ENCODE assay signal across 8 mouse cellular contexts in the genomic region with DNA sequence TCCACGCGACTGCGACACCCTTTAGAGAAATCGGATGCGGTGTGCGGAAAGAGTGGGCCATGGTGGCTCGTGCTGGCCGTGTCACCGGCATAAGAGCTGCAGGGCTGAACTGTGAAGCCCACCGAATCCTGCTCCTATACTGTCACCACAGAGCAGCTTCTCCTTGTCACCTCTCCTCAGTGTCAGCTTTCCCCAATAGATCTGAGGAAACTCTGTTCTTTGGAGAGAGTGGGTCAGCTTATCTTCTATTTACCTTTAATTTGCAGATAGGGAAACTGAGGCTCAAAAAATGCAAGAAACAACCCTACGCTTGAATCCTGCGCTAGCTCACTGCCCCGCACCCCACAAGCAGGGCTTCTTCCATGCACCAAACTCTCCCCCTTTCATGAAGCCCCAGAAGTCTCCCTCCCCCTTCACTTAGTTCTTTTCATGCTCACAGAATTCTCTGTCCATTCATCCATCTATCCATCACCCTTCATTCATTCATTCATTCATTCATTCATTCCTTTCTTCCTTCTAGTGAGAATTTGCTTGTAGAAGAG. TPM values are rescaled to one million over a fixed set of nuclear protein-coding genes. Genes with fewer than 3 reads are reported as not detected.
DNase-seq lines count a peak whose midpoint lies in the region; ATAC-seq and TF ChIP-seq lines count a peak whose summit lies in the region.

No protein-coding gene starts in this region.

- no peaks in the 10 kb centered on the region; the same call in 1 of the 2 replicates for H3K9me3 ChIP-seq in lung, embryonic 14.5 days (ENCODE audit: low read depth, low read length)
- no peaks in the 10 kb centered on the region for H3K9me3 ChIP-seq in embryonic facial prominence, embryonic 12.5 days
- no peaks in the 10 kb centered on the region for H3K9me3 ChIP-seq in intestine, embryonic 15.5 days
- no peaks in the 10 kb centered on the region for H3K9me3 ChIP-seq in neural tube, embryonic 12.5 days

- H3K9ac ChIP-seq in lung, embryonic 14.5 days = peak overlapping the region; percentile 91
- H3K9ac ChIP-seq in embryonic facial prominence, embryonic 12.5 days = peak overlapping the region; percentile 98
- H3K9ac ChIP-seq in intestine, embryonic 15.5 days = peak overlapping the region; percentile 91
- H3K9ac ChIP-seq in neural tube, embryonic 12.5 days = peak overlapping the region; percentile 96

- H3K27ac ChIP-seq in lung, embryonic 14.5 days (ENCODE audit: low read depth) = peak overlapping the region; percentile 92
- peak overlapping the region; percentile 92 for H3K27ac ChIP-seq in embryonic facial prominence, embryonic 12.5 days
- peak overlapping the region; percentile 93 for H3K27ac ChIP-seq in intestine, embryonic 15.5 days
- H3K27ac ChIP-seq in neural tube, embryonic 12.5 days = peak overlapping the region; percentile 86

- no peaks in the 10 kb centered on the region for H3K36me3 ChIP-seq in lung, embryonic 14.5 days (ENCODE audit: insufficient read depth)
- no peaks in the 10 kb centered on the region for H3K36me3 ChIP-seq in embryonic facial prominence, embryonic 12.5 days
- no peaks in the 10 kb centered on the region for H3K36me3 ChIP-seq in intestine, embryonic 15.5 days
- H3K36me3 ChIP-seq in neural tube, embryonic 12.5 days = no peaks in the 10 kb centered on the region

- peak overlapping the region; percentile 76 for H3K4me2 ChIP-seq in lung, embryonic 14.5 days
- peak overlapping the region; percentile 64 for H3K4me2 ChIP-seq in embryonic facial prominence, embryonic 12.5 days (replicated peaks)
- peak overlapping the region; percentile 83 for H3K4me2 ChIP-seq in intestine, embryonic 15.5 days (replicated peaks)
- H3K4me2 ChIP-seq in neural tube, embryonic 12.5 days (replicated peaks) = peak overlapping the region; percentile 82

- no peaks in the 10 kb centered on the region for H3K27me3 ChIP-seq in lung, embryonic 14.5 days (ENCODE audit: insufficient read depth, low read length)
- no peaks in the 10 kb centered on the region for H3K27me3 ChIP-seq in embryonic facial prominence, embryonic 12.5 days
- no peaks in the 10 kb centered on the region for H3K27me3 ChIP-seq in intestine, embryonic 15.5 days (replicated peaks)
- no peaks in the 10 kb centered on the region for H3K27me3 ChIP-seq in neural tube, embryonic 12.5 days (replicated peaks)

- WGBS in lung, embryonic 14.5 days = 8% methylated on average over 13 of the region's 13 CpGs
- 9% methylated on average over 13 of the region's 13 CpGs for WGBS in embryonic facial prominence, embryonic 12.5 days
- WGBS in intestine, embryonic 15.5 days = 10% methylated on average over 13 of the region's 13 CpGs
- 8% methylated on average over 13 of the region's 13 CpGs for WGBS in neural tube, embryonic 12.5 days

- TF ChIP-seq CTCF in lung, embryonic 14.5 days (IDR thresholded peaks at IDR 0.05; ENCODE audit: low read depth) = no peak

- peak; percentile 72; the same call in 1 of the 2 replicates for ATAC-seq in lung, embryonic 14.5 days (ENCODE audit: insufficient read depth)
- peak; percentile 69 for ATAC-seq in embryonic facial prominence, embryonic 12.5 days (ENCODE audit: insufficient number of reproducible peaks, insufficient read depth, low FRiP score, low TSS enrichment)
- ATAC-seq in intestine, embryonic 15.5 days = no peak; the same call in 1 of the 2 replicates
- peak; percentile 30 for ATAC-seq in neural tube, embryonic 12.5 days (ENCODE audit: low FRiP score, low read depth)

- peaks cover 4% of the 10 kb centered on the region; the same call in 1 of the 2 replicates for H3K4me1 ChIP-seq in lung, embryonic 14.5 days (ENCODE audit: insufficient read depth)
- H3K4me1 ChIP-seq in embryonic facial prominence, embryonic 12.5 days = peaks cover 40% of the 10 kb centered on the region
- peaks cover 3% of the 10 kb centered on the region; the same call in 1 of the 2 replicates for H3K4me1 ChIP-seq in intestine, embryonic 15.5 days (replicated peaks)
- H3K4me1 ChIP-seq in neural tube, embryonic 12.5 days = peaks cover 27% of the 10 kb centered on the region

- H3K4me3 ChIP-seq in lung, embryonic 14.5 days (ENCODE audit: low read depth, low read length) = peak overlapping the region; percentile 72
- peak overlapping the region; percentile 91 for H3K4me3 ChIP-seq in embryonic facial prominence, embryonic 12.5 days
- H3K4me3 ChIP-seq in intestine, embryonic 15.5 days (replicated peaks) = peak overlapping the region; percentile 88
- peak overlapping the region; percentile 91 for H3K4me3 ChIP-seq in neural tube, embryonic 12.5 days

- no peak for DNase-seq in lung, embryonic 14.5 days
- DNase-seq in lung, postnatal 25 days (ENCODE audit: low spot score) = no peak
- DNase-seq in urinary bladder, postnatal 14 days (ENCODE audit: low spot score) = no peak
- DNase-seq in cerebellum, adult 8-10 months = no peak
- no peak for DNase-seq in retina, postnatal 1 day

RNA-seq across cellular contexts. Expression of a gene that starts 0.4 kb away (rescaled TPM):
- 51.4 and 51.7 TPM in 2 replicates for polyA plus RNA-seq in lung, embryonic 14.5 days (2014; fragmentation: Nextera tagmentation; extraction: Ambion mirVana)
- polyA plus RNA-seq in embryonic facial prominence, embryonic 12.5 days (2016; fragmentation: Nextera tagmentation; extraction: Ambion mirVana) = 42.0 and 51.4 TPM in 2 replicates
- polyA plus RNA-seq in intestine, embryonic 15.5 days (2015; fragmentation: Nextera tagmentation; extraction: Ambion mirVana) = 24.9 and 25.7 TPM in 2 replicates
- polyA plus RNA-seq in neural tube, embryonic 12.5 days (2016; fragmentation: Nextera tagmentation; extraction: Ambion mirVana) = 65.6 and 69.9 TPM in 2 replicates

RNA-seq across cellular contexts. Expression of a gene that starts 26.0 kb away (rescaled TPM):
- polyA plus RNA-seq in lung, embryonic 14.5 days (2014; fragmentation: Nextera tagmentation; extraction: Ambion mirVana) = 67.0 and 67.7 TPM in 2 replicates
- polyA plus RNA-seq in embryonic facial prominence, embryonic 12.5 days (2016; fragmentation: Nextera tagmentation; extraction: Ambion mirVana) = 73.5 and 74.8 TPM in 2 replicates
- 74.6 and 81.9 TPM in 2 replicates for polyA plus RNA-seq in intestine, embryonic 15.5 days (2015; fragmentation: Nextera tagmentation; extraction: Ambion mirVana)
- 80.7 TPM in 2 replicates for polyA plus RNA-seq in neural tube, embryonic 12.5 days (2016; fragmentation: Nextera tagmentation; extraction: Ambion mirVana)

RNA-seq across cellular contexts. Expression of a gene that starts 57.4 kb away (rescaled TPM):
- 20.0 and 21.8 TPM in 2 replicates for polyA plus RNA-seq in lung, embryonic 14.5 days (2014; fragmentation: Nextera tagmentation; extraction: Ambion mirVana)
- polyA plus RNA-seq in embryonic facial prominence, embryonic 12.5 days (2016; fragmentation: Nextera tagmentation; extraction: Ambion mirVana) = 42.4 and 45.1 TPM in 2 replicates
- polyA plus RNA-seq in intestine, embryonic 15.5 days (2015; fragmentation: Nextera tagmentation; extraction: Ambion mirVana) = 43.7 and 44.4 TPM in 2 replicates
- 45.5 and 45.7 TPM in 2 replicates for polyA plus RNA-seq in neural tube, embryonic 12.5 days (2016; fragmentation: Nextera tagmentation; extraction: Ambion mirVana)
